Mouse (Mus musculus): Measurements from ENCODE around the gene Olfr624. TPM values are rescaled to one million over a fixed set of nuclear protein-coding genes. Genes with fewer than 3 reads are reported as not detected.
"Not testable (repeated sequence)": the region's sequence is repeated elsewhere in the genome, so short reads cannot be mapped to it uniquely, and the experiment has no call there.

Gene Olfr624
- polyA plus RNA-seq (2011; ENCODE audit: insufficient read length, low read depth, missing spikeins) = not detected in 2 replicates

DNA sequence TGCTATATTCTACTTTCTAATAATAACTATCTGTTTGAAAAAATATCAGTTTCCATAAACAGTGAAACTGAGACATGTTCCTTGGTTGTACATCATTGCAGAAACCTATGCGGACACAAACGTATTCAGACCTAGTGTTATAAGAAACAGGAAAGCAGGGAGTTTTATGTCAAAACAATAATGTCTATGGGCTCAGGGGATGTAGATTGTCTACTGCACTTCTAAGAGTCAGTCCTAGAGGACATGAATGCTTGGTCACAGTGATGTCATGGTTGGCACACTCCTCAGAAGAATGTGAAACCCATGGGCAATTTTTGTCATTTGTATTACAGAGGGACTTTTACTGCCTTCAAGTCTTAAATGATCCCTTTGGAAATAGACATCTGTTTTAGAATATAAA, at the start of gene Olfr624:
Gene Olfr624, minus strand, starts transcription at position 101 of the 400 bp plus-strand sequence.
- Histone ChIP-seq H3K4me1 (ENCODE audit: control insufficient read depth, insufficient read depth, low read length) (no peaks in the 10 kb centered on the region), H3K27ac (ENCODE audit: insufficient read depth, low read length) (no peak within 1 kb of the TSS), H3K4me3 (ENCODE audit: insufficient read depth, low read length) (no peak within 1 kb of the TSS)
- TF ChIP-seq CTCF (IDR thresholded peaks at IDR 0.05; ENCODE audit: borderline replicate concordance, insufficient read depth, low read length) = no peak
- TF ChIP-seq POLR2A (IDR thresholded peaks at IDR 0.05; ENCODE audit: low read depth, low read length) = no peak

DNA sequence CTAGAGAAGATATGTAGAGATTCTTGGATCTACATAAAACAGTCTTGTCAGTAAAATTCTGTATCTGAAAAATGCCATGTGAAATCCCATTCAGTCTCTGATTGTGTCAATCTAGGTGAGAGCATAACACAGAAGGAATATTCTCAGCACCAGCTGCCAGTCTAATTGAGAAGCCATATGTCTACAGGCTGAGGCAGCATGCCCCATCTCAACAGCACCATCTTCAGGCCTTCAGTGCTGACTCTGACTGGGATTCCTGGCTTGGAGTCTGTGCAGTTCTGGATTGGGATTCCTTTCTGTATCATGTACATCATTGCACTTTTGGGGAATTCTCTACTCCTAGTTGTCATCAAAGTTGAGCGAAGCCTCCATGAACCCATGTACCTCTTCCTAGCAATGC, 45.4 kb upstream of the Olfr624 start:
- H3K4me1 ChIP-seq (ENCODE audit: control insufficient read depth, insufficient read depth, low read length); H3K27ac ChIP-seq (ENCODE audit: insufficient read depth, low read length); H3K4me3 ChIP-seq (ENCODE audit: insufficient read depth, low read length): not testable (repeated sequence)

DNA sequence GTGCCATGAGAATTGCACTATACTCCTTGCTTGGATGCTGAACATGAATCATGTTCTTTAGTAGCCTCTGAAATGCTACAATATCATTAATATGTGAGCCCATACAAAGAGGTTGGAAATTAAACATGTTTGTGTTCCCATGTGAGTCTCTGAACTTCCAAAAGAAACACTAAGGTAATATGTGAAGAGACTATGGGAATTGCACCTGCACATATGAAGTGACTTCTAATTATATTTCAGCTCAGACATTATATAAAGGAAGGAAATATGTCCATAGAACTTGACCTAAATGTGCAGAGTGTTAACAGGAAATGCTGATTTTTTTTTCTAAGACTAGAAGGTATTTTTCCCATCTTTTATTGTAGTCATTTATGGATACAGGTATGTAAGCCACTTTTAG, 43.4 kb upstream of the Olfr624 start, which contains the start of gene Olfr243:
Gene Olfr243, plus strand, starts transcription at position 301 of the 400 bp plus-strand sequence.
- no peak within 1 kb of the TSS for H3K27ac ChIP-seq (ENCODE audit: insufficient read depth, low read length)
- H3K4me3 ChIP-seq (ENCODE audit: insufficient read depth, low read length) = no peak within 1 kb of the TSS
- H3K4me1 ChIP-seq (ENCODE audit: control insufficient read depth, insufficient read depth, low read length) = no peaks in the 10 kb centered on the region
- TF ChIP-seq CTCF (IDR thresholded peaks at IDR 0.05; ENCODE audit: borderline replicate concordance, insufficient read depth, low read length) (no peak), POLR2A (IDR thresholded peaks at IDR 0.05; ENCODE audit: low read depth, low read length) (no peak)

DNA sequence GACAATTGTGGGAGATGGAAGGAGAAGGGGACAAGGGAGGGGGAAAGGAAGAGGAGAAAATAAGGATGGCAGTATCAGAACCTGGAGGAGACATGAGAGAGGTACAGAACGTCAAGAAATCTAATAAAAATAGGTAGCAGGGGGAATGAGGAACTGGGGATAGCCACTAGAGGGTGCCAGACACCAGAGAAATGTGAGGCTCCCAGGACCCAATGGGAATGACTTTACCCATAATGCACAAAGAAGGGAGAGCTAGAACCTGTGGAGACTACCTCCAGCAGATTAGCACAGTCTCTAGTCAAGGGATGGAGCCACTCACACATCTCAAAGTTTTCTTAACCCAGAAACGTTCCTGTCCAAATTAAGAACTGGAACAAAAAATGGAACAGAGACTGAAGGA, 41.0 kb upstream of the Olfr624 start:
- Histone ChIP-seq H3K4me1 (ENCODE audit: control insufficient read depth, insufficient read depth, low read length) (no peaks in the 10 kb centered on the region), H3K27ac (ENCODE audit: insufficient read depth, low read length) (no peak overlapping the region), H3K4me3 (ENCODE audit: insufficient read depth, low read length) (no peak overlapping the region)
- TF ChIP-seq CTCF (IDR thresholded peaks at IDR 0.05; ENCODE audit: borderline replicate concordance, insufficient read depth, low read length) (no peak), POLR2A (IDR thresholded peaks at IDR 0.05; ENCODE audit: low read depth, low read length) (no peak)

- Histone ChIP-seq H3K4me3 (ENCODE audit: insufficient read depth, low read length) (no peak overlapping the region), H3K27ac (ENCODE audit: insufficient read depth, low read length) (no peak overlapping the region), H3K4me1 (ENCODE audit: control insufficient read depth, insufficient read depth, low read length) (no peaks in the 10 kb centered on the region)
- TF ChIP-seq POLR2A (IDR thresholded peaks at IDR 0.05; ENCODE audit: low read depth, low read length) = no peak
- TF ChIP-seq CTCF (IDR thresholded peaks at IDR 0.05; ENCODE audit: borderline replicate concordance, insufficient read depth, low read length) = no peak
These were observed 28.5 kb upstream of the Olfr624 start for GRCm38 (mm10) chr7:103699469-103699868.

DNA sequence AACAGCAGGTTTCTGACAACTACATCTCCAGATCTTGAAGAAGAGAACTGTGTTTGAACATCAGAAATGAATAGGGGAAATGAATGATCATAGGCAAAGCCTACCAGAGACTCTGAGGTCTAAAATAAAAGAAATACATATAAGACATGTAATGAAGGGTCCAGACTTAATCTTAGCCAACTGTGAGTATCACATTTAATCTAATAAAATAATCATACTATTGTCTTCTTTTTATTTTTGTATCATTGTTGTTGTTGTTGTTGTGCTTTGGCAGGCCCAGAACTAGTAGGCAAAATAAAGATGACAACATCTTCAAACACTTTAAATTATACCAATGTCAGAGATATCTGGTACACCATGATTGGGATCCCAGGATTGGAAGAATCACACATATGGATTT, 11.4 kb upstream of the Olfr624 start, which contains the start of gene Olfr625-ps1:
Gene Olfr625-ps1, plus strand, starts transcription at position 301 of the 400 bp plus-strand sequence.
- Histone ChIP-seq H3K27ac (ENCODE audit: insufficient read depth, low read length) (no peak within 1 kb of the TSS), H3K4me3 (ENCODE audit: insufficient read depth, low read length) (no peak within 1 kb of the TSS), H3K4me1 (ENCODE audit: control insufficient read depth, insufficient read depth, low read length) (no peaks in the 10 kb centered on the region)
- TF ChIP-seq CTCF (IDR thresholded peaks at IDR 0.05; ENCODE audit: borderline replicate concordance, insufficient read depth, low read length) (no peak), POLR2A (IDR thresholded peaks at IDR 0.05; ENCODE audit: low read depth, low read length) (no peak)

DNA sequence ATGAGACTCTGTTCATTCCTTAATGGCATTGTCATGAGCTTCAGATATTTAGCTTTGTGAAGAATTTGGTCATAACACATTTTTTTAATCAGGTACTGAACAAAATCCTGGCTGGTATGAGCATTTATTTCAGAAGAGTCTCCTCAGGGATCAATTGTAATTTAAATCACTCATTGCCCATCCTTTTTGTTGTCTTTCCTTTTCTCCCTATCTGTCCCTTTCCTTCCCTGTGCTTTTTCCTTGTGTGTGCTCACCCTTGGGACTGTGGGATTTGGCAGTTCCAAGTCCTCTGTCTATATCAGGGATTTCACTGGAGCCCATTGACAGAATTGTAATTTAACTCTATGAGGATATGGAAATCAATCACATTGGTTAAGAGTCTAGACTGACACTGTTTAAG, 7.4 kb downstream of the Olfr624 start, which contains the start of gene Olfr623:
Gene Olfr623, minus strand, starts transcription at position 101 of the 400 bp plus-strand sequence.
- no peak within 1 kb of the TSS for H3K4me3 ChIP-seq (ENCODE audit: insufficient read depth, low read length)
- H3K4me1 ChIP-seq (ENCODE audit: control insufficient read depth, insufficient read depth, low read length) = no peaks in the 10 kb centered on the region
- no peak within 1 kb of the TSS for H3K27ac ChIP-seq (ENCODE audit: insufficient read depth, low read length)
- TF ChIP-seq CTCF (IDR thresholded peaks at IDR 0.05; ENCODE audit: borderline replicate concordance, insufficient read depth, low read length) (no peak), POLR2A (IDR thresholded peaks at IDR 0.05; ENCODE audit: low read depth, low read length) (no peak)

GRCm38 (mm10) chr7:103644070-103644469, 26.9 kb downstream of the Olfr624 start:
- TF ChIP-seq POLR2A (IDR thresholded peaks at IDR 0.05; ENCODE audit: low read depth, low read length) (no peak), CTCF (IDR thresholded peaks at IDR 0.05; ENCODE audit: borderline replicate concordance, insufficient read depth, low read length) (no peak)
- no peaks in the 10 kb centered on the region for H3K4me1 ChIP-seq (ENCODE audit: control insufficient read depth, insufficient read depth, low read length)
- H3K27ac ChIP-seq (ENCODE audit: insufficient read depth, low read length) = no peak overlapping the region
- H3K4me3 ChIP-seq (ENCODE audit: insufficient read depth, low read length) = no peak overlapping the region

DNA sequence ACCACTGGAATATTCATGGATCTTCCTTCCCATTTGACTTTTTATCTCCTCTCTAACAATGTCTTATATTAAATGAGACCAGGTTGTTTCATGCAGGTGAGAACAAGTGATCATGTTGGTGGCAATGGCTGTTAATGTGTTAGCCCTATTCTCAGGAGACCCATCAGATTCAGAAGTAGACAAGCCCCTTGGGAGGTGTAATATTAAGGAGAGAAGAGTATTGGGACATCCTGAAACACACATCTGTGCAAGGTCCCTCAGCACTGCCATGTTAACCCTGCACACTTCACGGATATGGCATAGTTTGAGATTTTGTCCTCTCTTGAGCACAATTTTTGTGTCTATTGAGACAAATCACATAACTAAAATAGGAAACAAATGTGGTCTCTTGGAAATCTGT, 28.4 kb downstream of the Olfr624 start, which contains the start of gene Olfr622:
Gene Olfr622, minus strand, starts transcription at position 101 of the 400 bp plus-strand sequence.
- Histone ChIP-seq H3K4me1 (ENCODE audit: control insufficient read depth, insufficient read depth, low read length) (no peaks in the 10 kb centered on the region), H3K4me3 (ENCODE audit: insufficient read depth, low read length) (no peak within 1 kb of the TSS), H3K27ac (ENCODE audit: insufficient read depth, low read length) (no peak within 1 kb of the TSS)
- TF ChIP-seq POLR2A (IDR thresholded peaks at IDR 0.05; ENCODE audit: low read depth, low read length) = no peak
- no peak for TF ChIP-seq CTCF (IDR thresholded peaks at IDR 0.05; ENCODE audit: borderline replicate concordance, insufficient read depth, low read length)

DNA sequence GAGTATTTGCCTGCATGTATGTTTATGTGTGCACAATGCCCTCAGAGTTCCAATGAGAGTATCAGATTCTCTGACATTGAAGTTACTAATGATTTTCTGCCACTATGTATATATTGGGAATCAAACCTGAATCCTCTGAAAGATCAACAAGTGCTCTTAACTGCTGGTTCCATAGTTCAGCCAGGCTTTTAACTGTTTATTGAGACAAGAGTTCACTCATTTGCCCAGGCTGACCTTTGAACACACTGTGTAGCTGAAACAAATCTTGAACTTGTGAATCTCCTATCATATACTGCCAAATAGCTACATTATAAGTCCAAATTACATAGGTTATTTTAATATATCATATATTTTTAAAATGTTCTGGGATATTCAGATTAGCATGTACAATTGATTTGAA, 34.2 kb downstream of the Olfr624 start:
- no peak overlapping the region for H3K4me3 ChIP-seq (ENCODE audit: insufficient read depth, low read length)
- no peak overlapping the region for H3K27ac ChIP-seq (ENCODE audit: insufficient read depth, low read length)
- TF ChIP-seq CTCF (IDR thresholded peaks at IDR 0.05; ENCODE audit: borderline replicate concordance, insufficient read depth, low read length) = no peak
- no peak for TF ChIP-seq POLR2A (IDR thresholded peaks at IDR 0.05; ENCODE audit: low read depth, low read length)
- no peaks in the 10 kb centered on the region for H3K4me1 ChIP-seq (ENCODE audit: control insufficient read depth, insufficient read depth, low read length)

Other genes starting within 250 kb of the Olfr624 start
- gene Olfr605, start 225.8 kb downstream of the Olfr624 start, polyA plus RNA-seq (2011; ENCODE audit: insufficient read length, low read depth, missing spikeins) = not detected in 2 replicates
- not detected in 2 replicates for gene Olfr606, start 222.1 kb downstream of the Olfr624 start, polyA plus RNA-seq (2011; ENCODE audit: insufficient read length, low read depth, missing spikeins)
- gene Olfr607, start 207.0 kb downstream of the Olfr624 start, polyA plus RNA-seq (2011; ENCODE audit: insufficient read length, low read depth, missing spikeins) = not detected in 2 replicates
- gene Olfr608, start 201.3 kb downstream of the Olfr624 start, polyA plus RNA-seq (2011; ENCODE audit: insufficient read length, low read depth, missing spikeins) = not detected in 2 replicates
- gene Olfr609, start 173.1 kb downstream of the Olfr624 start, polyA plus RNA-seq (2011; ENCODE audit: insufficient read length, low read depth, missing spikeins) = not detected in 2 replicates
- gene Olfr610, start 159.1 kb downstream of the Olfr624 start, polyA plus RNA-seq (2011; ENCODE audit: insufficient read length, low read depth, missing spikeins) = not detected in 2 replicates
- gene Olfr611, start 150.3 kb downstream of the Olfr624 start, polyA plus RNA-seq (2011; ENCODE audit: insufficient read length, low read depth, missing spikeins) = not detected in 2 replicates
- not detected in 2 replicates for gene Olfr612, start 128.5 kb downstream of the Olfr624 start, polyA plus RNA-seq (2011; ENCODE audit: insufficient read length, low read depth, missing spikeins)
- not detected in 2 replicates for gene Olfr613, start 123.1 kb downstream of the Olfr624 start, polyA plus RNA-seq (2011; ENCODE audit: insufficient read length, low read depth, missing spikeins)
- gene Olfr615, start 115.1 kb downstream of the Olfr624 start, polyA plus RNA-seq (2011; ENCODE audit: insufficient read length, low read depth, missing spikeins) = not detected in 2 replicates
- not detected in 2 replicates for gene Olfr616, start 102.0 kb downstream of the Olfr624 start, polyA plus RNA-seq (2011; ENCODE audit: insufficient read length, low read depth, missing spikeins)
- gene Olfr617, start 98.1 kb downstream of the Olfr624 start, polyA plus RNA-seq (2011; ENCODE audit: insufficient read length, low read depth, missing spikeins) = not detected in 2 replicates
- not detected in 2 replicates for gene Olfr618, start 81.1 kb downstream of the Olfr624 start, polyA plus RNA-seq (2011; ENCODE audit: insufficient read length, low read depth, missing spikeins)
- gene Olfr619, start 70.6 kb downstream of the Olfr624 start, polyA plus RNA-seq (2011; ENCODE audit: insufficient read length, low read depth, missing spikeins) = not detected in 2 replicates
- not detected in 2 replicates for gene Olfr620, start 58.7 kb downstream of the Olfr624 start, polyA plus RNA-seq (2011; ENCODE audit: insufficient read length, low read depth, missing spikeins)
- not detected in 2 replicates for gene Olfr622, start 28.5 kb downstream of the Olfr624 start, polyA plus RNA-seq (2011; ENCODE audit: insufficient read length, low read depth, missing spikeins)
- not detected in 2 replicates for gene Olfr623, start 7.5 kb downstream of the Olfr624 start, polyA plus RNA-seq (2011; ENCODE audit: insufficient read length, low read depth, missing spikeins)
- gene Olfr625-ps1, start 11.5 kb upstream of the Olfr624 start, polyA plus RNA-seq (2011; ENCODE audit: insufficient read length, low read depth, missing spikeins) = not detected in 2 replicates
- gene Olfr243, start 43.5 kb upstream of the Olfr624 start, polyA plus RNA-seq (2011; ENCODE audit: insufficient read length, low read depth, missing spikeins) = not detected in 2 replicates
- not detected in 2 replicates for gene Olfr628, start 59.2 kb upstream of the Olfr624 start, polyA plus RNA-seq (2011; ENCODE audit: insufficient read length, low read depth, missing spikeins)
- gene Olfr629, start 73.8 kb upstream of the Olfr624 start, polyA plus RNA-seq (2011; ENCODE audit: insufficient read length, low read depth, missing spikeins) = not detected in 2 replicates
- not detected in 2 replicates for gene Olfr630, start 86.1 kb upstream of the Olfr624 start, polyA plus RNA-seq (2011; ENCODE audit: insufficient read length, low read depth, missing spikeins)
- not detected in 2 replicates for gene Olfr69, start 100.4 kb upstream of the Olfr624 start, polyA plus RNA-seq (2011; ENCODE audit: insufficient read length, low read depth, missing spikeins)
- not detected in 2 replicates for gene Olfr68, start 108.5 kb upstream of the Olfr624 start, polyA plus RNA-seq (2011; ENCODE audit: insufficient read length, low read depth, missing spikeins)
- gene Olfr67, start 120.6 kb upstream of the Olfr624 start, polyA plus RNA-seq (2011; ENCODE audit: insufficient read length, low read depth, missing spikeins) = not detected in 2 replicates
- not detected in 2 replicates for gene Hbb-bt, start 142.8 kb upstream of the Olfr624 start, polyA plus RNA-seq (2011; ENCODE audit: insufficient read length, low read depth, missing spikeins)
- gene Hbb-bs, start 156.9 kb upstream of the Olfr624 start, polyA plus RNA-seq (2011; ENCODE audit: insufficient read length, low read depth, missing spikeins) = not detected in 2 replicates
- not detected in 2 replicates for gene Hbb-bh2, start 169.3 kb upstream of the Olfr624 start, polyA plus RNA-seq (2011; ENCODE audit: insufficient read length, low read depth, missing spikeins)
- gene Hbb-bh1, start 172.0 kb upstream of the Olfr624 start, polyA plus RNA-seq (2011; ENCODE audit: insufficient read length, low read depth, missing spikeins) = not detected in 2 replicates
- not detected in 2 replicates for gene Hbb-y, start 182.0 kb upstream of the Olfr624 start, polyA plus RNA-seq (2011; ENCODE audit: insufficient read length, low read depth, missing spikeins)
- gene Olfr66, start 215.1 kb upstream of the Olfr624 start, polyA plus RNA-seq (2011; ENCODE audit: insufficient read length, low read depth, missing spikeins) = not detected in 2 replicates
- not detected in 2 replicates for gene Olfr64, start 223.3 kb upstream of the Olfr624 start, polyA plus RNA-seq (2011; ENCODE audit: insufficient read length, low read depth, missing spikeins)
- not detected in 2 replicates for gene Olfr65, start 232.3 kb upstream of the Olfr624 start, polyA plus RNA-seq (2011; ENCODE audit: insufficient read length, low read depth, missing spikeins)